Mouse (Mus musculus) heart, postnatal 0 days (tissue): ENCODE measurements at regions not wholly inside any gene's neighbourhood (a gene's known extent, or its start where the extent isn't known, plus 50 kb on each side); places are given as distances from the start of the nearest gene placed in this dataset.

Source experiments
- ATAC-seq: fragments of 200-750 bp; cut with Nextera tagmentation; 2 replicates; pipeline ENCODE4 v1.8.0; 2017; ENCODE audit warnings: low read depth, moderate number of reproducible peaks, moderate library complexity; ENCODE audit not compliant: insufficient read depth
- DNase-seq: peaks from one replicate; pipeline ENCODE4 v3.0.0-alpha.2; 2016; ENCODE audit warnings: low spot score
- H3K27ac ChIP-seq: fragments of 300-500 bp; sonication (generic); 2 replicates; pipeline ENCODE4 v1.5.1; 2014; ENCODE audit warnings: low read depth, mild to moderate bottlenecking
- H3K27me3 ChIP-seq: fragments of 300-500 bp; sonication (generic); 2 replicates; pipeline ENCODE4 v1.6.1; 2014; ENCODE audit warnings: low read length, mixed read lengths; ENCODE audit not compliant: control insufficient read depth, insufficient read depth
- H3K36me3 ChIP-seq: fragments of 300-500 bp; sonication (generic); replicated peaks from 2 replicates; pipeline ENCODE4 v1.6.1; 2014; ENCODE audit warnings: low read length, mixed read lengths; ENCODE audit not compliant: control insufficient read depth, insufficient read depth
- H3K4me1 ChIP-seq: fragments of 300-500 bp; sonication (generic); 2 replicates; pipeline ENCODE4 v1.6.1; 2014; ENCODE audit warnings: antibody characterized with exemption; ENCODE audit not compliant: control insufficient read depth, insufficient read depth
- H3K4me2 ChIP-seq: fragments of 300-500 bp; sonication (generic); 2 replicates; pipeline ENCODE4 v1.6.1; 2014; ENCODE audit warnings: low read depth, mild to moderate bottlenecking, low read length, moderate library complexity
- H3K4me3 ChIP-seq: fragments of 300-500 bp; sonication (generic); 2 replicates; pipeline ENCODE4 v1.5.1; 2014; ENCODE audit warnings: low read depth, low read length
- H3K9ac ChIP-seq: fragments of 300-500 bp; sonication (generic); replicated peaks from 2 replicates; pipeline ENCODE4 v1.6.1; 2014; ENCODE audit warnings: low read depth, low read length, mixed read lengths
- H3K9me3 ChIP-seq: fragments of 300-500 bp; sonication (generic); replicated peaks from 2 replicates; pipeline ENCODE4 v1.6.1; 2016; ENCODE audit warnings: low read length; ENCODE audit not compliant: control insufficient read depth
- CTCF ChIP-seq: IDR thresholded peaks from 2 replicates; pipeline ENCODE4 v1.5.1; 2016; ENCODE audit warnings: antibody characterized with exemption, control low read depth, low read depth
- EP300 ChIP-seq: IDR thresholded peaks from 2 replicates; pipeline ENCODE4 v1.6.1; 2016; ENCODE audit warnings: antibody characterized with exemption, low read depth
- WGBS: fragments of 180-500 bp; shearing (Covaris S2); extraction: QIAGEN DNeasy Blood & Tissue Kit; methylation state at CpG from one replicate; pipeline ENCODE4 v1.1.7; 2014; 5-methylcytosine and 5-hydroxymethylcytosine counted together

GRCm38 (mm10) chr12:12546372-12547031, 284.6 kb downstream of the Fam49a start:
- no peak overlapping the region for H3K27ac ChIP-seq
- 85% methylated on average over 5 of the region's 5 CpGs for WGBS
- no peak for DNase-seq

GRCm38 (mm10) chr12:12541076-12542070, 279.4 kb downstream of the Fam49a start:
- Histone ChIP-seq H3K4me1 (no peaks in the 10 kb centered on the region), H3K27me3 (no peaks in the 10 kb centered on the region), H3K9ac (no peak overlapping the region), H3K4me2 (no peak overlapping the region), H3K4me3 (no peak overlapping the region), H3K36me3 (no peaks in the 10 kb centered on the region), H3K27ac (no peak overlapping the region), H3K9me3 (no peaks in the 10 kb centered on the region)
- DNase-seq = no peak
- WGBS = 79% methylated on average over 13 of the region's 13 CpGs
- TF ChIP-seq EP300 (no peak), CTCF (no peak)
- no peak for ATAC-seq

More at GRCm38 (mm10) chr12:12546372-12547031, 284.6 kb downstream of the Fam49a start:
- ATAC-seq = no peak
- Histone ChIP-seq H3K4me1 (peaks cover 7% of the 10 kb centered on the region; the same call in 1 of the 2 replicates), H3K4me2 (no peak overlapping the region), H3K27me3 (no peaks in the 10 kb centered on the region), H3K9ac (no peak overlapping the region), H3K36me3 (no peaks in the 10 kb centered on the region), H3K9me3 (no peaks in the 10 kb centered on the region), H3K4me3 (no peak overlapping the region)
- TF ChIP-seq CTCF (no peak), EP300 (no peak)

GRCm38 (mm10) chr12:12539291-12539690, 277.4 kb downstream of the Fam49a start:
- Histone ChIP-seq H3K9ac (no peak overlapping the region), H3K4me1 (0 out of 2 replicates have a peak, but pooled peaks cover 3% of the 10 kb centered on the region), H3K4me2 (no peak overlapping the region), H3K4me3 (no peak overlapping the region), H3K27me3 (no peaks in the 10 kb centered on the region), H3K36me3 (no peaks in the 10 kb centered on the region), H3K27ac (no peak overlapping the region), H3K9me3 (no peaks in the 10 kb centered on the region)
- WGBS = 83% methylated on average over 3 of the region's 3 CpGs
- TF ChIP-seq CTCF (no peak), EP300 (no peak)
- ATAC-seq (no peak), DNase-seq (no peak)

- no peak for DNase-seq
- Histone ChIP-seq H3K4me2 (no peak overlapping the region), H3K27ac (no peak overlapping the region), H3K4me1 (peaks cover 14% of the 10 kb centered on the region; the same call in 1 of the 2 replicates), H3K4me3 (no peak overlapping the region), H3K9me3 (no peaks in the 10 kb centered on the region), H3K9ac (no peak overlapping the region), H3K27me3 (no peaks in the 10 kb centered on the region), H3K36me3 (no peaks in the 10 kb centered on the region)
- TF ChIP-seq EP300 (no peak), CTCF (no peak)
- 34% methylated on average over 2 of the region's 2 CpGs for WGBS
- no peak for ATAC-seq
Observed at GRCm38 (mm10) chr12:12534779-12535178, 272.8 kb downstream of the Fam49a start.

GRCm38 (mm10) chr12:12530796-12531195, 268.9 kb downstream of the Fam49a start:
- no peak for ATAC-seq
- Histone ChIP-seq H3K9ac (no peak overlapping the region), H3K9me3 (no peaks in the 10 kb centered on the region), H3K27ac (no peak overlapping the region), H3K27me3 (no peaks in the 10 kb centered on the region), H3K36me3 (no peaks in the 10 kb centered on the region), H3K4me1 (peaks cover 38% of the 10 kb centered on the region), H3K4me2 (no peak overlapping the region), H3K4me3 (no peak overlapping the region)
- 30% methylated on average over 6 of the region's 6 CpGs for WGBS
- no peak for DNase-seq
- no peak for TF ChIP-seq EP300
